Mouse (Mus musculus) urinary bladder, postnatal 4 days (tissue): ENCODE data around the gene Prickle1.

Experiments
- DNase-seq, 2 experiments: peaks; one replicate each; pipeline ENCODE4 v3.0.0; 2021 to 2022; ENCODE audit warnings: low spot score in 2 of 2

Prickle1 gene

GRCm38 (mm10) chr15:93595746-93596145 is at the start of gene Prickle1:
Gene Prickle1 (minus strand): TSS chr15:93595891.
- peak; percentile 88 to 89 for DNase-seq

GRCm38 (mm10) chr15:93640221-93640620 is 44.5 kb upstream of the Prickle1 start:
- DNase-seq = peak in 1 of 2 experiments; percentile 10

- DNase-seq = peak in 1 of 2 experiments; percentile 13
These were observed 41.3 kb upstream of the Prickle1 start for GRCm38 (mm10) chr15:93636976-93637375.

- DNase-seq = peak in 1 of 2 experiments; percentile 13
These were observed 39.9 kb upstream of the Prickle1 start for GRCm38 (mm10) chr15:93635603-93636002.

- peak in 1 of 2 experiments; percentile 17 for DNase-seq
These were observed 38.8 kb upstream of the Prickle1 start for GRCm38 (mm10) chr15:93634536-93634935.

- DNase-seq = peak in 1 of 2 experiments; percentile 57
These were observed 34.4 kb upstream of the Prickle1 start for GRCm38 (mm10) chr15:93630001-93630541.

GRCm38 (mm10) chr15:93629201-93629600 is 33.5 kb upstream of the Prickle1 start:
- peak in 1 of 2 experiments; percentile 43 for DNase-seq

- peak in 1 of 2 experiments; percentile 54 for DNase-seq
These were observed 32.4 kb upstream of the Prickle1 start for GRCm38 (mm10) chr15:93627836-93628797.

GRCm38 (mm10) chr15:93619551-93619950 is 23.9 kb upstream of the Prickle1 start:
- DNase-seq = peak in 1 of 2 experiments; percentile 52

- peak in 1 of 2 experiments; percentile 51 for DNase-seq
These were observed 22.9 kb upstream of the Prickle1 start for GRCm38 (mm10) chr15:93618442-93619150.

- peak in 1 of 2 experiments; percentile 8 for DNase-seq
These were observed 20.6 kb upstream of the Prickle1 start for GRCm38 (mm10) chr15:93616277-93616676.

GRCm38 (mm10) chr15:93615031-93615430 is 19.3 kb upstream of the Prickle1 start:
- peak in 1 of 2 experiments; percentile 44 for DNase-seq

GRCm38 (mm10) chr15:93613606-93614005 is 17.9 kb upstream of the Prickle1 start:
- DNase-seq = peak in 1 of 2 experiments; percentile 34

GRCm38 (mm10) chr15:93611536-93612300 is 16.0 kb upstream of the Prickle1 start:
- DNase-seq = peak in 1 of 2 experiments; percentile 39

- DNase-seq = peak in 1 of 2 experiments; percentile 58
These were observed 15.1 kb upstream of the Prickle1 start for GRCm38 (mm10) chr15:93610721-93611201.

GRCm38 (mm10) chr15:93610288-93610687 is 14.6 kb upstream of the Prickle1 start:
- peak in 1 of 2 experiments; percentile 42 for DNase-seq

- peak in 1 of 2 experiments; percentile 41 for DNase-seq
These were observed 7.2 kb upstream of the Prickle1 start for GRCm38 (mm10) chr15:93602850-93603249.

- peak in 1 of 2 experiments; percentile 50 for DNase-seq
These were observed 5.8 kb upstream of the Prickle1 start for GRCm38 (mm10) chr15:93601461-93602015.

- peak in 1 of 2 experiments; percentile 22 for DNase-seq
These were observed 1.3 kb upstream of the Prickle1 start for GRCm38 (mm10) chr15:93596991-93597390.

- DNase-seq = peak; percentile 70 to 74
These were observed 594 bp upstream of the Prickle1 start for GRCm38 (mm10) chr15:93596285-93596684.
